Mouse (Mus musculus) kidney, embryonic 15.5 days (tissue): Measurements from ENCODE around the gene Zfp212. TPM values are rescaled to one million over a fixed set of nuclear protein-coding genes. Genes with fewer than 3 reads are reported as not detected.

Experiments
- ATAC-seq: fragments of 200-750 bp; cut with Nextera tagmentation; replicated peaks from 2 replicates; pipeline ENCODE4 v1.8.0; 2017; ENCODE audit warnings: moderate TSS enrichment; ENCODE audit not compliant: low FRiP score
- H3K27ac ChIP-seq: fragments of 300-500 bp; sonication (generic); 2 replicates; pipeline ENCODE4 v1.5.1; 2015; ENCODE audit warnings: mild to moderate bottlenecking, inconsistent platforms
- H3K27me3 ChIP-seq: fragments of 300-500 bp; sonication (generic); 2 replicates; pipeline ENCODE4 v1.6.1; 2015; ENCODE audit warnings: inconsistent platforms
- H3K36me3 ChIP-seq: fragments of 300-500 bp; sonication (generic); 2 replicates; pipeline ENCODE4 v1.6.1; 2015; ENCODE audit warnings: inconsistent platforms
- H3K4me1 ChIP-seq: fragments of 300-500 bp; sonication (generic); 2 replicates; pipeline ENCODE4 v1.6.1; 2015; ENCODE audit warnings: inconsistent platforms
- H3K4me2 ChIP-seq: fragments of 300-500 bp; sonication (generic); 2 replicates; pipeline ENCODE4 v1.6.1; 2015; ENCODE audit warnings: moderate library complexity, mild to moderate bottlenecking, inconsistent platforms
- H3K4me3 ChIP-seq: fragments of 300-500 bp; sonication (generic); replicated peaks from 2 replicates; pipeline ENCODE4 v1.5.1; 2015; ENCODE audit warnings: mild to moderate bottlenecking, inconsistent platforms
- H3K9ac ChIP-seq: fragments of 300-500 bp; sonication (generic); 2 replicates; pipeline ENCODE4 v1.6.1; 2015; ENCODE audit warnings: mild to moderate bottlenecking, inconsistent platforms
- H3K9me3 ChIP-seq: fragments of 300-500 bp; sonication (generic); replicated peaks from 2 replicates; pipeline ENCODE4 v1.6.1; 2016; ENCODE audit warnings: inconsistent platforms
- WGBS: fragments of 180-500 bp; shearing (Covaris S2); methylation state at CpG from one replicate; pipeline ENCODE4 v1.1.7; 2015; ENCODE audit warnings: mixed read lengths; 5-methylcytosine and 5-hydroxymethylcytosine counted together
- polyA plus RNA-seq: library from polyadenylated mRNA; unstranded; fragments of >200 nt; fragmentation: Nextera tagmentation; extraction: Ambion mirVana; gene quantifications from 2 replicates; pipeline ENCODE4 v1.2.1, GENCODE M21; 2015

Zfp212 gene
- polyA plus RNA-seq, 1 experiment from 2014 or later: 19.3 TPM

DNA sequence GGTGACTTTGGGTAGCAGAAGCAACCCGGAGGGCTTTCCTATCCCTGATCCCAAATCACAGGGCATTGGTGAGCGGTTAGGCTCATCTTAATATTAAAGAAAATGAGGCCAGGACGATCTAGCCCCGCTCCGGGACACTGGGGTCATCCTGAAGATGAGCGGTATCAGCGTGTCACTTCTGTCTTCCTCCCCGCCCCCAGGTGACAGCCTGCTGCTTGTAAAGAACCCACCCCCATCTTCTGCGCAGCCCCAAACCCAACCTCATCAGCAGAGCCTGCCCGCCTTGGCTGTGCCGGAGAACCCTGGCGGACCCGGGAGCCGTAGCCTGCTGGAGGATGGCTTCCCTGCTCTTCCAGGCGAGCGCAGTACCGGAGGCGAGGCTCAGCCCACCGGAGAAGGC is 15.9 kb upstream of the Zfp212 start:
- Histone ChIP-seq H3K4me2 (no peak overlapping the region), H3K4me3 (no peak overlapping the region), H3K9ac (no peak overlapping the region), H3K36me3 (peaks cover 89% of the 10 kb centered on the region), H3K9me3 (no peaks in the 10 kb centered on the region), H3K27ac (no peak overlapping the region), H3K4me1 (no peaks in the 10 kb centered on the region), H3K27me3 (no peaks in the 10 kb centered on the region)
- 52% methylated on average over 19 of the region's 19 CpGs for WGBS
- no peak for ATAC-seq

DNA sequence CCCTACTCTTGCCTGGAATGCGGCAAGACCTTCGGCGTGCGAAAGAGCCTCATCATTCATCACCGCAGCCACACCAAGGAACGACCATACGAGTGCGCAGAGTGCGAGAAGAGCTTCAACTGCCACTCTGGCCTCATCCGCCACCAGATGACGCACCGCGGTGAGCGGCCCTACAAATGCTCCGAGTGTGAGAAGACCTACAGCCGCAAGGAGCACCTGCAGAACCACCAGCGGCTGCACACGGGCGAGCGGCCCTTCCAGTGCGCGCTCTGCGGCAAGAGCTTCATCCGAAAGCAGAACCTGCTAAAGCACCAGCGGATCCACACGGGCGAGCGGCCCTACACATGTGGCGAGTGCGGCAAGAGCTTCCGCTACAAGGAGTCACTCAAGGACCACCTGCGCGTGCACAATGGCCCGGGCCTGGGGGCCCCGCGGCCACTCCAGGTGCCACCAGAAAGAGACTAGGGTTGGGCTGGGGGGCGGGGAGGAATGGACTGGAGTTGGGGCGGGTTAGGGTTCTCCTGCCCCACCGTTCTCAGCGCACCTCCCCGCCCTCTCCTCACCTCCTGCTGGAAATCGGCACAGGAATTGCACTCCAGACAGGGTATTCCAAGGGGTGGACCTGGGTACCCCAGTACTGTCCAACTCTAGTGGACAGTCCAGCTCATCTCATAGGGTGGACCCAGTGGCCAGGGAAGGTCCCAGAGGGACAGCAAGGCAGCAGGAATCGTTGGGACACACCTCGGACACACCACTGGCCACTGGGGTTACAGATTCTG is 15.2 kb upstream of the Zfp212 start:
- WGBS: 70% methylated on average over 44 of the region's 44 CpGs
- peaks cover 82% of the 10 kb centered on the region for H3K36me3 ChIP-seq
- no peaks in the 10 kb centered on the region for H3K27me3 ChIP-seq
- H3K27ac ChIP-seq: no peak overlapping the region
- no peaks in the 10 kb centered on the region for H3K4me1 ChIP-seq
- H3K9ac ChIP-seq: no peak overlapping the region
- ATAC-seq: no peak
- H3K4me2 ChIP-seq: no peak overlapping the region
- H3K4me3 ChIP-seq: no peak overlapping the region
- H3K9me3 ChIP-seq: no peaks in the 10 kb centered on the region

DNA sequence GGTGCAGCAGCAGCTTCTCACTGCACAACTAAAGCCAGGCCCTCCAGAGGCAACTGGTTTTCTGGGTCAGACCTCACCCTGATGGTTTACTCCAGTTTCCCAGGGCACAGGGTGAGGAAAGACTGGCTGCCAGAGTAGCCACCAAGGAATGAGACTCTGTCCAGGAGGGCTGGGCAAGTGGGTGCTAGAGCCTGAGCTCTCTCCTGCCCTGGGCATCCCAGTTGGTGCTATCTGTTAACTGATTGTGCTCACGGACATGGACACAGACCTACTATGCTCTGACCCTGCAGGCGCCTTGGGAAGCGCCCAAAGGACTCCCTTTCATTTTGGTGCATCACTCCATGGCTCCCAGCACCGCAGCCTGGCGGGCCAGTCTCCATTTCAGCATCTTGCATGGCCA is 13.9 kb upstream of the Zfp212 start:
- Histone ChIP-seq H3K4me1 (no peaks in the 10 kb centered on the region), H3K27me3 (no peaks in the 10 kb centered on the region), H3K27ac (no peak overlapping the region), H3K36me3 (peaks cover 70% of the 10 kb centered on the region), H3K4me3 (no peak overlapping the region), H3K9me3 (no peaks in the 10 kb centered on the region), H3K9ac (no peak overlapping the region), H3K4me2 (no peak overlapping the region)
- 95% methylated on average over 5 of the region's 5 CpGs for WGBS
- no peak for ATAC-seq

DNA sequence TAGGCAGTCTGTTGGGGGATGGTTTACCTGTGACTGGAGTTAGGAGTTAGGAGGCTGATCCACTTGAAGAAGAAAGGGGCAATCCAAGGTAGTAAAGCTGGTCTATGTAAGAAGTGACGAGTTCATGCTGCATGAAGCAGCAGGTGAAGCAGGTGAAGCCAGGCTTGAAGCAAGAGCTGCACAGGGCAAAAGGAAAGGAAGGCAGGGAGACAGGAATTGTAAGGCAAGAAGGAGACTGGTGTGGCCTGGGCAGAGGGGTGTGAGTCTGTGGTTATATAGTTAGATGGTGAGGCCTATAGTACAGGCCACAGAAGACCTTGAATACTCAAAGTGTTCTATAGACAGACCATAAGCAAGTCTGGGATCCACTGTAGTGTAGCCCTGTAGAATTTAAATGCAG is 11.3 kb upstream of the Zfp212 start:
- H3K4me3 ChIP-seq: no peak overlapping the region
- H3K4me1 ChIP-seq: no peaks in the 10 kb centered on the region
- H3K36me3 ChIP-seq: peaks cover 43% of the 10 kb centered on the region
- no peaks in the 10 kb centered on the region for H3K27me3 ChIP-seq
- H3K9me3 ChIP-seq: no peaks in the 10 kb centered on the region
- no peak overlapping the region for H3K27ac ChIP-seq
- 78% methylated on average over 1 of the region's 1 CpGs for WGBS
- H3K9ac ChIP-seq: no peak overlapping the region
- H3K4me2 ChIP-seq: no peak overlapping the region
- no peak for ATAC-seq

DNA sequence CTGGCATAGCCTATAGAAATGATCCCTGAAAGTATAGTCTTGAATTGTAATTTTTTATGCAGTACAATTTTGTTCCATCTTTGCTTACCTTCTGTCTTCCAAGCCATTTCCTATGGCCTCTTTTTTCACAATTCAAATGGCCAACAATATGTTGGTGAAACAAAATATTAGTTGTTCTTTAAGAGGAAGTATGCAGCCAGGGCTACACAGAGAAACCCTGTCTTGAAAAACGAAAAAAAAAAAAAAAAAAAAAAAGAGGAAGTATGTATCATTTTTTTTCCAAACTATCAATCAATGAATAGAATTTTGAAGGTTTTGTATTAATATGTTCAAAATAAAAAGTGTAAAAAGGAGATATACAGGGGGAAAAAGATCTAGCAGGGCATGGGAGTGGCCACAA is 8.6 kb upstream of the Zfp212 start:
- no peak overlapping the region for H3K4me3 ChIP-seq
- ATAC-seq: no peak
- 64% methylated on average over 1 of the region's 1 CpGs for WGBS

DNA sequence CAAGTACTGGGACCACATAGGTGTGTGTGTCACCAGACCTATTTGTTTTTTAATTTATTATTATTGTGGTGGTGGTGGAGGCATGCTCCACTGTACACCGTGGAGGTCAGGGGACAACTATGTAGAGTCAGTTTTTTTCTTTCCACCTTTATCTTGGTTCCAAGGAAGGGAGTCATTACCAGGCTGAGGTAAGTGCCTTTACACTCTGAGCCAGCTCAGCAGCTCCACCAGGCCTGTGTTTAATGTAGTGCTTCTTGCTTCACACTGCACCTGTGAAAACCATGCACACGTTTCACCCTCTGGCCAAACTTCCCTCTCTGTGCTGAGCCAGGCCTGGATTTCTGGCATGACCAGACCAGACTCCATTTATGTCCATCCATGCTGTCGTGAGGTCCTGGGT is 7.3 kb upstream of the Zfp212 start:
- WGBS: 56% methylated on average over 3 of the region's 3 CpGs
- Histone ChIP-seq H3K27me3 (no peaks in the 10 kb centered on the region), H3K36me3 (peaks cover 3% of the 10 kb centered on the region; the same call in 1 of the 2 replicates), H3K4me3 (no peak overlapping the region), H3K4me1 (no peaks in the 10 kb centered on the region), H3K4me2 (no peak overlapping the region), H3K27ac (no peak overlapping the region), H3K9ac (no peak overlapping the region), H3K9me3 (no peaks in the 10 kb centered on the region)
- no peak for ATAC-seq

More for the DNA sequence above, 8.6 kb upstream of the Zfp212 start:
- peaks cover 17% of the 10 kb centered on the region for H3K36me3 ChIP-seq
- no peak overlapping the region for H3K27ac ChIP-seq
- no peaks in the 10 kb centered on the region for H3K9me3 ChIP-seq
- H3K27me3 ChIP-seq: no peaks in the 10 kb centered on the region
- H3K9ac ChIP-seq: no peak overlapping the region
- H3K4me2 ChIP-seq: no peak overlapping the region
- no peaks in the 10 kb centered on the region for H3K4me1 ChIP-seq

DNA sequence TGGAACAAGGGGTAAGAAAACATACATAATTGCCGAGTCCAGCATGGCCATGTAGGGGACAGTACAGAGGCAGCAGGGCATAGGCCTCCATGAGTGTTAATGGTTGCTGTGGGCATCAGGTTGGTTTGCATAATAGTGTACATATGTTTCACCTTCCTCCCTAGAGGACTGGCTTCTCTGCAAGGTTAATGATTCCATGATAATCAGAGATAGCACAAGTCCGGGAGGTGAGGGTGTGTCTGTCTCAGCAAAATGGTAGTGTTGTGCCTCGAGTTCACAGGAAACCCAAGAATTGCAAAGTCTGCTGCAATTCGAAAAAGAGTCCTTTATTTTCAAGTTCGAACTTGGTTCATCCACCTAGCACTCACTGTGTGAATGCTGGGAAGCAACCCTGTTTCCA is 3.2 kb upstream of the Zfp212 start:
- H3K9me3 ChIP-seq: no peaks in the 10 kb centered on the region
- 81% methylated on average over 5 of the region's 5 CpGs for WGBS
- H3K27ac ChIP-seq: no peak overlapping the region
- H3K4me3 ChIP-seq: no peak overlapping the region
- no peak overlapping the region for H3K9ac ChIP-seq
- ATAC-seq: no peak
- no peak overlapping the region for H3K4me2 ChIP-seq
- H3K36me3 ChIP-seq: no peaks in the 10 kb centered on the region
- peaks cover 15% of the 10 kb centered on the region for H3K4me1 ChIP-seq
- no peaks in the 10 kb centered on the region for H3K27me3 ChIP-seq

DNA sequence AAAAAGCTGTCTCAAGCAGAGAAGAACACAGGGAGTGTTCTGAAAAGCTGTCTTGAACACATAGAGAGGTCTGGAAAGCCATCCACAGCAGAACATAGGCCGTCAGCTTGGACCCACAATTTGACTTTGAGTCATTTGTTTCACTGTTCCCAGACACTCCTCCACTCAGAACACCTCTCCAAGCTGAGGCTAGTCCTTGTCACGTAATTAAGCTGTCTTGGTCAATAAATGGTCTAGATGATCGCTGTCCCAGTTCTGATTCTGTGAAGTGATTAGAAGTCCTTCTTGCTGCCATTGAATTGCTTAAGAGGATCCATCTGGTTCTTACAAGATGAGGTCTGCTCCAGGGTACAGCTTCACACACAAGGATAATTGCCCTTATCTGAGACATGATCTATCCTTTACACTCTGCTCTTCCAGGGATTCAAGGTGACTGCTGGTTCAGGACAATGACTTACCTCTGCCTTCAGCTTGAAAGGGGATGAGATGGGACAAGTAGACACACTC is 1.5 kb upstream of the Zfp212 start:
- H3K4me2 ChIP-seq: no peak overlapping the region
- WGBS: 66% methylated on average over 3 of the region's 3 CpGs
- no peaks in the 10 kb centered on the region for H3K27me3 ChIP-seq
- no peak overlapping the region for H3K4me3 ChIP-seq
- no peaks in the 10 kb centered on the region for H3K9me3 ChIP-seq
- no peak overlapping the region for H3K27ac ChIP-seq
- no peak for ATAC-seq
- peaks cover 22% of the 10 kb centered on the region for H3K4me1 ChIP-seq
- H3K9ac ChIP-seq: no peak overlapping the region
- H3K36me3 ChIP-seq: 0 out of 2 replicates have a peak, but pooled peaks cover 4% of the 10 kb centered on the region

DNA sequence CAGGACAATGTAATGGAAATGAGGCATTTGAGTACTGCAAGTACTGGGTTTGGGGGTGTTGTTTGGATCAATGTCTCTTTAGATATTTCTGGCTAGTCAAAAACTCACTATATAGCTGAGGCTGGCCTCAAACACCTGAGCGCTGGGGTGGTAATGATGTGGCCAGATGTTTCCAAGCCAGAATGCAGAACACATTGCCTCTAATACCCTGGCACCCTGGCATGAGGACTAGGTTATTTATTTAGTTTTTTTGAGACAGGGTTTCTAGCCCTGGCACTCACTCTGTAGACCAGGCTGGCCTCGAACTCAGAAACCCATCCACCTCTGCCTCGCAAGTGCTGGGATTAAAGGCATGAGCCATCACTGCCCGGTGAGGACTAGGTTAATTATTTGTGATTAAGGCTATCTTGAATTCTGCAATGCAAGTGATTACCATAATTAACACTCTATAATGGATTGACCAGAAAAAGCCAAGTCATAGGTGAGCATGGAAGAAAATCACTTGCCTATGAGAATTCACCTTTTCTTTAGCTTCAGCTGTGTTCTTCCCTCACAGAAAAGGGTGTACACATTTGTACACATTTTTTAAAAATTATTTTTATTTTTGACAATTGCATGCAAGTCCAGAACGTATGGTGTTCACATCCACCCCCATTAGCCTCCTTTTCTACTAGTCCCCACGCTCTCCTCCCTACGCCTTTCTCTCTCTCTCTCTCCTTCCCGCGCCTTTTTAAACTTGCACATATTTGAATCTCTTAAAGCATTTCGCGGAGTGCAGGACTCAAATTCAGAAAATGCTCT is 430 bp upstream of the Zfp212 start:
- 30% methylated on average over 11 of the region's 11 CpGs for WGBS
- Histone ChIP-seq H3K4me1 (peaks cover 22% of the 10 kb centered on the region), H3K27me3 (no peaks in the 10 kb centered on the region), H3K9ac (peak overlapping the region; percentile 89), H3K9me3 (no peaks in the 10 kb centered on the region), H3K4me2 (peak overlapping the region; percentile 74), H3K4me3 (peak overlapping the region; percentile 92), H3K36me3 (0 out of 2 replicates have a peak, but pooled peaks cover 4% of the 10 kb centered on the region), H3K27ac (peak overlapping the region; percentile 99)
- ATAC-seq: peak; percentile 15

DNA sequence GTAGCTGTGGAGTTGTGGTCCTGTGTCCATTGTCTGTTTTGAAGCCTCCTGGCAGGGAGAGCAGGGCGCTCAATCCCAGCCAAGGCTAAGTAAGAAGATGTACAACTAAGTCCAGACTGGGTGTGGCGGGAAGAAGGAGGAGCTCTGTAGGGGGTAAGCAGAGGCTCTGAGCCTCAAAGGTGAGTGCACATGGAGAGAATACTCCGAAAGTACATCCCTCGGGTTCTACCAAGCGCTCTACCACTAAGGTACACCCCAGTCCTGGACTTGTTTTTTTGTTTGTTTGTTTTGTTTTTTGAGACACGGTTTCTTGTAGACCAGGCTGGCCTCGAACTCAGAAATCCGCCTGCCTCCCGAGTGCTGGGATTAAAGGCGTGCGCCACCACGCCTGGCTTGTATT is 22.2 kb downstream of the Zfp212 start:
- WGBS: 55% methylated on average over 12 of the region's 12 CpGs
- H3K36me3 ChIP-seq: peaks cover 20% of the 10 kb centered on the region
- peak overlapping the region; percentile 70 for H3K9ac ChIP-seq
- no peaks in the 10 kb centered on the region for H3K27me3 ChIP-seq
- no peak overlapping the region for H3K27ac ChIP-seq
- H3K4me1 ChIP-seq: peaks cover 14% of the 10 kb centered on the region
- no peak for ATAC-seq
- peak overlapping the region; percentile 51 for H3K4me3 ChIP-seq
- H3K9me3 ChIP-seq: no peaks in the 10 kb centered on the region
- H3K4me2 ChIP-seq: peak overlapping the region; percentile 81

DNA sequence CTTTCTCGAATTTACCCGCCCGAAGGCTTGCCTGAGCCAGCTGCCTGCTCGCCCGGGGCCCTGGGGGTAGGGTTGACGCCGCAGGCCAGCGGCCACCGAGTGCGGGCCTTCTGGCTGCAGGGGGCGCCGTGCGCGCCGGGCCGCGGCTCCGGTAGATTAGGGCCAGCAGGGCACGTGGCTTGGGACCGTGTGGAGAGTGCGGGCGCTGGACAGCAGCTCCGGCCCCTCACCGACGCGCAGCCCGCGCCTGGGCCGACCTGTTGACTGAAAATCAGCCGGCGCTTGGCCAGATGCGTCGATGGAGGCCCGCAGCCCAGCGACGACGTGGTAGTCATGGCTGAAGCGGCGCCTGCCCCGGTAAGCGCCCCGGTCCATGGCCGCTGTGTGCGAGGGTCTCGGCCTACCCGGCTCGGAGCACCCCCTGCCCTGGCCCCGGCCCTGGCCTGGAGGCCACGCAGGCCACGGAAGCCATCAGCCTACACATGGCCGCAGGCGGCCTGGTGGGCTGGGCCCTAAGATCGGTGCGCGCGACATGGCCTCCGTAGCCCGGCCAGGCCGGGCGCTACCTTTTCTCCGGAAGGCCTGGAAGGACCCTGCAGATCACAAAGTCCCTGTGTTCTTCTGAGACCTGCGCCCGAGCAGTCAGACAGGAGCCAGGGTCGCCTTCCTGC is 22.9 kb downstream of the Zfp212 start:
- Histone ChIP-seq H3K9ac (peak overlapping the region; percentile 70), H3K9me3 (no peaks in the 10 kb centered on the region), H3K4me1 (peaks cover 14% of the 10 kb centered on the region), H3K4me3 (peak overlapping the region; percentile 51), H3K27me3 (no peaks in the 10 kb centered on the region), H3K36me3 (peaks cover 20% of the 10 kb centered on the region), H3K4me2 (peak overlapping the region; percentile 81), H3K27ac (peak overlapping the region; percentile 64)
- ATAC-seq: peak; percentile 93
- WGBS: 8% methylated on average over 63 of the region's 64 CpGs

DNA sequence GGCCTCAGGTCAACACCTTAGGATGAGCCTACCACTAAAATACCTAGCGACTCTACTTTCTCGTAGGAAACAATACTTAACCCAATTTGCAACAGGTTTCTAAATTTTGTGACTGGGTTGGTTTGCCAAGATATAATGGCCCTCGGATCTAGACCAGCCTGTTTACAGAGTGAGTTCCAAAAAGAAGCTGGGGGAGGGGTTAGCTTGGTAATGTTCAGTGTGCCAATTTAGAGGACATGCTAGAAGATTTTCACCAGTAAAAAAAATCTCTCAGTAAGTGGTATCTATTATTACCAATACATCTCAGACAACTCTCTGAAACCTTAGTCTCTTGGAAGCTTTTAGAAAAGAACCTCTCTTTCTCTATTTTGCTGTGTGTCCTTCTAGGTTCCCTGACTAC is 23.4 kb downstream of the Zfp212 start:
- ATAC-seq: no peak
- Histone ChIP-seq H3K27me3 (no peaks in the 10 kb centered on the region), H3K9ac (peak overlapping the region; percentile 70; the same call in 1 of the 2 replicates), H3K36me3 (peaks cover 22% of the 10 kb centered on the region), H3K4me2 (peak overlapping the region; percentile 81), H3K4me3 (peak overlapping the region; percentile 51), H3K4me1 (peaks cover 14% of the 10 kb centered on the region), H3K27ac (peak overlapping the region; percentile 64; the same call in 1 of the 2 replicates), H3K9me3 (no peaks in the 10 kb centered on the region)
- WGBS: 71% methylated on average over 3 of the region's 3 CpGs
